Mouse (Mus musculus) ES-E14 (cell line): ENCODE measurements around the gene Dok4. TPM values are rescaled to one million over a fixed set of nuclear protein-coding genes. Genes with fewer than 3 reads are reported as not detected.

Experiments
- DNase-seq: peaks from one replicate; pipeline ENCODE4 v3.0.0-alpha.2; 2013; ENCODE audit warnings: low read depth, low spot score
- H3K27ac ChIP-seq: 2 replicates; pipeline ENCODE4 v1.5.1; 2012; ENCODE audit warnings: low read depth, mild to moderate bottlenecking, low read length, moderate library complexity, mixed read lengths; ENCODE audit not compliant: poor library complexity, insufficient read depth, severe bottlenecking
- H3K36me3 ChIP-seq: 2 replicates; pipeline ENCODE4 v1.6.1; 2012; ENCODE audit warnings: mild to moderate bottlenecking, low read length, moderate library complexity, mixed read lengths; ENCODE audit not compliant: control insufficient read depth, poor library complexity, insufficient read depth, severe bottlenecking
- H3K4me1 ChIP-seq, 2 experiments: fragments of 150-350 bp in 1 of 2; sonication (generic) in 1 of 2; 2 replicates each; pipeline ENCODE4 v1.6.1; 2012; ENCODE audit warnings: low read length in 2 of 2, mild to moderate bottlenecking in 1 of 2, mixed read lengths in 1 of 2; ENCODE audit not compliant: control insufficient read depth in 2 of 2, insufficient read depth in 2 of 2, poor library complexity in 1 of 2
- H3K4me3 ChIP-seq, 2 experiments: fragments of 150-350 bp in 1 of 2; sonication (generic) in 1 of 2; 2 replicates each; pipeline ENCODE4 v1.5.1; 2012; ENCODE audit warnings: low read length in 2 of 2, low read depth in 1 of 2, mild to moderate bottlenecking in 1 of 2, mixed read lengths in 1 of 2; ENCODE audit not compliant: insufficient read depth in 1 of 2, poor library complexity in 1 of 2, severe bottlenecking in 1 of 2
- H3K9ac ChIP-seq: 2 replicates; pipeline ENCODE4 v1.6.1; 2012; ENCODE audit warnings: low read depth, mild to moderate bottlenecking, low read length, mixed read lengths; ENCODE audit not compliant: poor library complexity, insufficient read depth, severe bottlenecking
- H3K9me3 ChIP-seq: fragments of 150-350 bp; sonication (generic); 2 replicates; pipeline ENCODE4 v1.6.1; 2012; ENCODE audit warnings: low read depth, mild to moderate bottlenecking, low read length; ENCODE audit not compliant: control insufficient read depth, insufficient read depth
- CHD2 ChIP-seq: IDR thresholded peaks from 2 replicates; pipeline ENCODE4 v1.6.1; 2014; ENCODE audit warnings: mild to moderate bottlenecking, low read depth, low read length, inconsistent platforms
- HCFC1 ChIP-seq: IDR thresholded peaks from 2 replicates; pipeline ENCODE4 v1.6.1; 2012; ENCODE audit warnings: low read length, inconsistent platforms, borderline replicate concordance; ENCODE audit not compliant: insufficient read depth
- MAFK ChIP-seq: IDR thresholded peaks from 2 replicates; pipeline ENCODE4 v1.6.1; 2014; ENCODE audit warnings: mild to moderate bottlenecking, low read depth, low read length, inconsistent platforms; ENCODE audit not compliant: insufficient read depth
- ZC3H11A ChIP-seq: IDR thresholded peaks from 2 replicates; pipeline ENCODE4 v1.6.1; 2012; ENCODE audit warnings: low read depth, mild to moderate bottlenecking, inconsistent platforms, low read length, borderline replicate concordance
- ZNF384 ChIP-seq: IDR thresholded peaks from 2 replicates; pipeline ENCODE4 v1.6.1; 2012; ENCODE audit warnings: low read depth, low read length, inconsistent platforms
- in situ Hi-C, 2 experiments: fragments of 600-800 bp; cut with MboI; formaldehyde crosslinking; loops; one replicate each; pipeline ENCODE4 v1.15.1; 2025; ENCODE audit warnings: low sequenced_read_pairs in 2 of 2, inconsistent platforms in 1 of 2; ENCODE audit not compliant: unreplicated experiment in 2 of 2
- total RNA-seq: library from RNA; depleted of rRNA; stranded (reverse); fragments of 300-350 nt; gene quantifications from 2 replicates; pipeline ENCODE4 v1.2.3, GENCODE M21; 2012

The Dok4 gene
- total RNA-seq, 1 experiment, result 4.9 TPM

GRCm38 (mm10) chr8:94850049-94850448 lies 26.1 kb downstream of the Dok4 start:
- in situ Hi-C loops, result no loop called here
- H3K27ac ChIP-seq, result no peak overlapping the region
- H3K4me3 ChIP-seq, result no peak overlapping the region
- DNase-seq, result no peak
- no peaks in the 10 kb centered on the region for H3K4me1 ChIP-seq
- no peaks in the 10 kb centered on the region for H3K9me3 ChIP-seq
- peaks cover 30% of the 10 kb centered on the region for H3K36me3 ChIP-seq
- no peak overlapping the region for H3K9ac ChIP-seq
- TF ChIP-seq HCFC1, result no peak
- no peak for TF ChIP-seq MAFK
- no peak for TF ChIP-seq CHD2

- no peak for DNase-seq
- Histone ChIP-seq H3K36me3 (peaks cover 10% of the 10 kb centered on the region; the same call in 1 of the 2 replicates), H3K9ac (no peak overlapping the region), H3K4me3 (no peak overlapping the region), H3K9me3 (no peaks in the 10 kb centered on the region), H3K27ac (no peak overlapping the region), H3K4me1 (0 out of 4 replicates have a peak, but pooled peaks cover 0 to 4% of the 10 kb centered on the region in 2 experiments)
- TF ChIP-seq ZNF384, result no peak
- TF ChIP-seq ZC3H11A, result no peak
- TF ChIP-seq HCFC1, result no peak
- no peak for TF ChIP-seq MAFK
- in situ Hi-C loops, result no loop called here
Measured at GRCm38 (mm10) chr8:94841183-94841582, 34.9 kb downstream of the Dok4 start.

- in situ Hi-C loops, result no loop called here
- Histone ChIP-seq H3K9ac (peak overlapping the region; percentile 98), H3K27ac (no peak overlapping the region), H3K4me3 (peak overlapping the region; percentile 81 to 95), H3K4me1 (peaks cover 2 to 4% of the 10 kb centered on the region in 2 experiments; a peak in 1 of 4 replicates), H3K36me3 (peaks cover 3% of the 10 kb centered on the region; the same call in 1 of the 2 replicates), H3K9me3 (no peaks in the 10 kb centered on the region)
- TF ChIP-seq CHD2 (no peak), HCFC1 (no peak), MAFK (no peak), ZNF384 (no peak), ZC3H11A (no peak)
- DNase-seq, result no peak
Measured at GRCm38 (mm10) chr8:94838600-94838999, 37.5 kb downstream of the Dok4 start.

- H3K9ac ChIP-seq, result peak within 1 kb of the TSS; percentile 98
- peak; percentile 89 for DNase-seq
- peaks cover 2 to 6% of the 10 kb centered on the region in 2 experiments; a peak in 1 of 4 replicates for H3K4me1 ChIP-seq
- no peak for TF ChIP-seq ZC3H11A
- no peak for TF ChIP-seq MAFK
- no peak for TF ChIP-seq ZNF384
- TF ChIP-seq HCFC1, result peak; percentile 88
- peak; percentile 98 for TF ChIP-seq CHD2
- in situ Hi-C loops, result no loop called here
- peaks cover 3% of the 10 kb centered on the region; the same call in 1 of the 2 replicates for H3K36me3 ChIP-seq
- H3K4me3 ChIP-seq, result peak within 1 kb of the TSS; percentile 81 to 95
- peak within 1 kb of the TSS; percentile 52 for H3K27ac ChIP-seq
- no peaks in the 10 kb centered on the region for H3K9me3 ChIP-seq
Measured at GRCm38 (mm10) chr8:94837662-94838574, 38.2 kb downstream of the Dok4 start, which contains the start of the genes Coq9 and Ciapin1. Gene Coq9 (plus strand): TSS chr8:94838321. Gene Ciapin1 (minus strand): TSS chr8:94838358.
